Mouse (Mus musculus): Measurements from ENCODE around the gene Abcd1.

The Abcd1 gene

DNA sequence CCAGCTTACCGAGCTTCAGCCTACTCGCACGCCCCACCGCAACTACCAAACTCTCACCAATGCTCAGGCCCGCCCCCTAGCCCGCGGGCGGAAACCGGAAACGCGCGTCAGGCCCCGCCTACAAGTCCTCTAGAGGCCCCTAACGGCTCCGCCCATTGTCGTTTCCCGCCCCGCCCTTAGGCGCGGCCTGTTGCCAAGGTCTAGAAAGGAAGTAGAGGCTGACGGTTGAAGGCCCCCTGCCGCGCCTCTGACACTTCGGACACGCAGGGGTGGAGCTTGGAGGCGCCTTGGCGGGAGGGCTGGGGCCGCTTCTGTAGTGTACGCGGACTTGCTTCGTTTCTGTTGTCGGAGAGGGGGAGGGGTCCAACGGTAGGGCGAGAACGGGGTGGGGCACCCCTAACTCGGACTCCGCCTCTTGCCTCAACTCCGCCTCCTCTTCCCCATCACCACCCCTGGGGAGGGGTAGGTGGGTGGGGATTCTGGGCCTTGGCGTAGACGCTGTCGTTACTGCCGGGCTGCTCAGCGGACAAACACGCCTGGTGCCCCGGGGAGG lies at the start of gene Abcd1, which contains the start of gene Bcap31:
Gene Abcd1, plus strand, starts transcription at position 489 of the 553 bp plus-strand sequence.
Gene Bcap31, minus strand, starts transcription at position 67 of the 553 bp plus-strand sequence.
- peak; percentile 93 for DNase-seq (ENCODE audit: extremely low spot score)

GRCm38 (mm10) chrX:73672031-73672431 lies 44.4 kb upstream of the Abcd1 start:
- DNase-seq (ENCODE audit: extremely low spot score): peak; percentile 55

DNA sequence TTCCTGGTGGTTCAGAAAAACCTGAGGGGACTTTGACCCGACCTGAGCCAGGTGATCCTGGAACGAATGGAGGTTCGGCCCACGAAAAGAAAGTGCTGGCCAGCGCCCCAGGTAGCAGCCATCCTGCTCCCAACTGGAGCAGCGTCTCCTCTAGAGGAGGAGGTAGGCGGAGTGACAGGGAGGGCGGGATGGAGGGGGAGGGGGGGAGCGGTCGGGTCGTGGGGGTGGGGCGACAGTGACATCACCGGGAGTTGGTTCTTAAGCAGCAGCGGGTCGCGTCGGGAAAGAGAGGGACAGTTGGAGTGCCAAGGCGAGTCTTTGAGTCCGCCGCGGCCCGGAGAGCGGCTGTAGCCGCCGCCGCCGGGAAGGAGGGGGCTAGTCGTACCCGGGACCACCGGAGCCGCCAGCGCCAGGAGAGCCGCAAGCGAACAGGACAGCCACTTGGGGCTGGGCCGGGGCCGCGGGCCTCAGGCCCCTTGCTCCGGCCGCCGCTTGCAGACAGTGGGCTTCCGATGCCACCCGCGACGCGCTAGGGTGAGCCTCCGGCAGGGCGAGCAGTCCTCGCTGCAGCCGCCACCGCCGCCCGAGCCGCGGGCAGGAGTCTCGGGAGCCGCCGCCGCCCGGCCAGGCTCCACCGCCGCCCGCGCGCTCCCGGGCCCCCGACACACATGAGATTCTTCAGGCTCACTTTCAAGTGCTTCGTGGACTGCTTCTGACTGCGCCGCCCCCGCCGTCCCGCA lies 43.3 kb upstream of the Abcd1 start, which contains the start of gene Slc6a8:
Gene Slc6a8, plus strand, starts transcription at position 272 of the 740 bp plus-strand sequence.
- DNase-seq (ENCODE audit: extremely low spot score): peak; percentile 75

DNA sequence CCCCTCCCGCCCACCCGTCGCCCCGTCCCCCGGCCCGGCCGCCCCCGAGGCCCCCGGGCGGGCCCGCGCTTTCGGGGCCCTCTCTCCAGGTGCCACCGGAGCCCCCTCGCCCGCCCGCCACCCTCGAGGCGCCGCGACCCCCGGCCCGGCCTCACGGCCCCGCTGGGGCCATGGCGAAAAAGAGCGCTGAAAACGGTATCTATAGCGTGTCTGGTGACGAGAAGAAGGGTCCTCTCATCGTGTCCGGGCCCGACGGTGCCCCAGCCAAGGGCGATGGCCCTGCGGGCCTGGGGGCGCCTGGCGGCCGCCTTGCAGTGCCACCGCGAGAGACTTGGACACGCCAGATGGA lies 42.8 kb upstream of the Abcd1 start:
- no peak for DNase-seq (ENCODE audit: extremely low spot score)

GRCm38 (mm10) chrX:73673968-73674661 lies 42.3 kb upstream of the Abcd1 start:
- DNase-seq (ENCODE audit: extremely low spot score): peak; percentile 9

- DNase-seq (ENCODE audit: extremely low spot score): no peak
Observed at GRCm38 (mm10) chrX:73675231-73675630, 41.2 kb upstream of the Abcd1 start.

GRCm38 (mm10) chrX:73676668-73677067 lies 39.7 kb upstream of the Abcd1 start:
- no peak for DNase-seq (ENCODE audit: extremely low spot score)

DNA sequence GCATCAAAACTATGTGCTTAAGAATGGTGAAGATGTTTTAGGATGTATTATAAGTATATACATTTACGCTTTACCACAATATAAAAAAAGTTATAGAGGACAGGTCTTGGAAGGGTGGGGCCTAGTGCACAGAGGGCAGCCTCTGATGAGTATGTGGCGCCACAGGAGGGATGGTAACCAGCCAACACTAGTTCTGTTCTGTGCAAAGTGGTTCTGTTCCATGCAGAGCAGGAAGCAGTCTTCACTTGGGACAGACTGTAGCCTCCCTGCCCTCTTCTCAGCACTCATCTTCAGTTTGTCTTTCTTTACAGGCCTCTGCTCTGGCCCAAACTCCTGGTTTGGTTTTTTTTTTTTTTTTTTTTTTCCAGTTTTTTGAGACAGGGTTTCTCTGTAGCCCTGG lies 32.2 kb upstream of the Abcd1 start:
- DNase-seq (ENCODE audit: extremely low spot score): no peak

DNA sequence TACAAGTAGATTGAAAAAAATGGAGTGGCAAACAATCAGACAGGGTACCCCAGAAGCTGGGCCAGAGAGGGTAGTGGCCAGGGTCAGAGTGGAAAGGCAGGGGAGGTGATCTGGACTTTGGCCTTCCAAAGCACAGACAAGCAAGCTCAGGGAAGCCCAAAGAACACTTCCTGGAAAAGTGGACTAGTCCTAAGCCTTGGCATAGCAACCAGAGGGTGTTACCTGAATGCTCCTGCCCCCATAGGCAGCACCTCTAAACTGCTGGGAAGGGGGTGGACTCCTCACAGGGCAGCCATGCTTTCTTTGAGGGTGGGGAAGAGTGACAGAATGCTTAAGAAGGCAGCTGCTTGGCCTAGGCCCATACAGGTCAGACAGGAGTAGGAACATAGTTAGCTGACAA lies 31.4 kb upstream of the Abcd1 start:
- no peak for DNase-seq (ENCODE audit: extremely low spot score)

DNA sequence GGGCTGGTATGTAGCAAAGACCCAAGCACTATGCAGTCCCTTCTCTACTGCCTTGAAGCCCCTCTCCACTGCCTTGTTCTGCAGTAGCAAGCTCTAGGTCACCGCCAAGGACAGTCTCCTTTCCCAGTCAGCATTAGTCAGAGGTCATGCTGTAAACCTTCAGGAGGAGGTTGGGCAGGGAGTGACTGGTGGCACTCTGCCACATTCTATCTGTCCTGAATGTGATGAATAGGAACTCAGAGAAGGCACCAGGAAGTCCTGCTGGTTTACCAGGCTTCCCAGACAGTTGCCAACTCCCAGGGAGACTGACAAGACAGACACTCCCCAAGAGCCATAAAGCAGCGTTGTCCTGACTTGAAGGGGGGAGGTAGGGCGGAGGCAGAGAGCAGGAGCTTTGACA lies 30.8 kb upstream of the Abcd1 start:
- no peak for DNase-seq (ENCODE audit: extremely low spot score)

DNA sequence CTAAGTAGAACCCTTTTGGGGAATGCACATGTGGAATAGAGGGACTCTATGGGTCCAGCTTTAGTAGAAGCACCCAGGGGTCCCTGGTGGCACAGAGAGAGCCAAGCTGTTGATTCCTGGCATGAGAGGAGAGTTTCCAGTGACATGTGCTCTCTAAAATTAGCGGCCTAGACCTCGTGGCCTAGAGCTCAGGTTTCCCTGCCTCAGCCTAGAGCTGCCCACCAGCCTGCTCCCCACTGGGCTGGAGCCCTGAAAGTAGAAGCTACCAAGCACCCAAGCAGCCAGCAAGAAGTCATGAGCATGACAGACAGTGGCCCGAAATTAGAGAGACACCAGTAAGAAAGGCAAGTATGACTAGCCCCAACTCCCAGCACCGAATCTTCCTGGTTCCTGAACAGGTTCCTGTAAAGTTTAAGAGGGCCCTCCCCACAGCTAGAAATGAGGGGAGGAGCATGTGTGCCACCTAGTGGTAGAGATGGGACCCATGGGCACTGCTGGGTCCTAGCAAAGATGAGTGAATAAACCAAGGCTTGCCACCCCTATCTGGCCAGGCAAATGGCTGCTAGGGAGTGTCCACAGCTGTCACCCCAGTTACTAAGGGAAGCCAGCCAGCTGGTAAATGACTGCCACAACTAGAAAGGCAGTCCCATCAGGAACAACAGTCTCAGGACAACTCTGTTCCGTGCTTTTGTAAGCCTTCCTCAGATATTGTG lies 25.3 kb upstream of the Abcd1 start:
- peak; percentile 10 for DNase-seq (ENCODE audit: extremely low spot score)

DNA sequence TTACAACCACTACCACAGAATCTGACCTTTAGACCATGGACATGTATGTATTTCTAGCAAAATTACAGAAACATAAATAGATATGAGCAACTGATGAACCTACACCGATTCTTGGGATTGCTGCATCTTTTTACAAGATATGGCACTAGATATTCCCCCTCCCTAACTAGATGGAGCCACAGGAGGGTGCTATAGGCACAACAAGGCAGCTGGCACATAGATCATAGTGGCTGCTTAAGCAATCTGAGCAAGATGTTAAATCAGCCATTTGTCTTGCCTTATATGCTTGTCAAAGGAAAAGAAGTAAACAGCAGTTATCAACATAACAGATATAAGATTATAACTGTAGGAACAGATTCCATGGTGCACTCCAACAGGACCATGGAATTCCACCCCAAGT lies 15.9 kb upstream of the Abcd1 start:
- no peak for DNase-seq (ENCODE audit: extremely low spot score)

GRCm38 (mm10) chrX:73715476-73716108 lies 805 bp upstream of the Abcd1 start:
- DNase-seq (ENCODE audit: extremely low spot score): peak; percentile 27

- DNase-seq (ENCODE audit: extremely low spot score): no peak
Observed at GRCm38 (mm10) chrX:73716709-73717545, 530 bp downstream of the Abcd1 start.

GRCm38 (mm10) chrX:73717667-73718066 lies 1.3 kb downstream of the Abcd1 start:
- no peak for DNase-seq (ENCODE audit: extremely low spot score)

DNA sequence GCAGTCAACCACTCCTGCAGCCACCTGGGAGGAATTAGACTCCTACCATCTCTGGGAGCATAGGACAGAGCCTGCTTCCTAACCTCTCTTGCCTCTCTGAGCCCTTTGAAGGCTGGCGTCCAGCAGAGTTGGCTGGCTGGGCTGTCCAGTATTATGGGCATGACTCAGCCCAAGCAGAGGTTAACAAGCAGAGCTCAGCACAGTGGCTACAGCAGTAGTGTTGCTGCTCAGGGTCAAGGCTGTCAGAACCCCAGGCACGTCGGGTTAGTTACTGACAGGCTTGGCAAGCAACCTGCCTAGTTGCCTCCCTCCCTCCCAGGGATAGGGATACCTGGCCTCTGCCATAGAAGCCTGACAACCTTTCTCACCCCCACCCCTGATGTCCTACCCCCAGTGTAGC lies 1.9 kb downstream of the Abcd1 start:
- no peak for DNase-seq (ENCODE audit: extremely low spot score)

- no peak for DNase-seq (ENCODE audit: extremely low spot score)
Observed at GRCm38 (mm10) chrX:73718686-73719362, 2.4 kb downstream of the Abcd1 start.

GRCm38 (mm10) chrX:73730908-73731307 lies 14.5 kb downstream of the Abcd1 start:
- no peak for DNase-seq (ENCODE audit: extremely low spot score)

- DNase-seq (ENCODE audit: extremely low spot score): no peak
Observed at GRCm38 (mm10) chrX:73738155-73738554, 21.8 kb downstream of the Abcd1 start.

DNA sequence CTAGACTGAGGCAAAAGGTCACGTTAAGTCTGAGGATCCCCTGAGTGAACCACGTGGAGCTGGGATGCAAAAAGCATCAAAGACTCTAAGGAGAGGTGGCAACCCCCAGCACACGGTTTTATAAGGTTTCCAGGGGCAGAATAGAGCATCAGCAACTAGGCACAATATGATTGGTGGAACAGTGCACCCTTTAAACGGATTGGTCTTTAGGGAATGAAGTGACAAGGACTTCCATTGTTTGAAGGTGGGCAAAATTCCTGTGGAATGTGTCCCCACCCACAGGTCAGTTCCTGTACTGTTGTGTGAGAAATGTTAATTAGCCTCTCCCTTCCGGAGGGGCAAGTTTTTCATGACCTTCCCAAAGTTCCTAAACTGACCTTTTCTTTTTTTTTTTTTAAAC lies 22.8 kb downstream of the Abcd1 start:
- no peak for DNase-seq (ENCODE audit: extremely low spot score)

Data from embryo, embryonic 9.5 days (tissue).